Mouse (Mus musculus) forebrain, embryonic 11.5 days (tissue): ENCODE results near the gene Gm45713. TPM values are rescaled to one million over a fixed set of nuclear protein-coding genes. Genes with fewer than 3 reads are reported as not detected.
"Not testable (repeated sequence)": the region's sequence is repeated elsewhere in the genome, so short reads cannot be mapped to it uniquely, and the experiment has no call there.

ENCODE experiments used
- ATAC-seq: fragments of 200-750 bp; cut with Nextera tagmentation; replicated peaks from 2 replicates; pipeline ENCODE4 v1.8.0; 2017; ENCODE audit warnings: moderate TSS enrichment; ENCODE audit not compliant: low FRiP score
- DNase-seq: peaks from one replicate; pipeline ENCODE4 v3.0.0-alpha.2; 2017; ENCODE audit warnings: low spot score
- H3K27ac ChIP-seq: fragments of 300-500 bp; sonication (generic); 2 replicates; pipeline ENCODE4 v1.5.1; 2014; ENCODE audit warnings: low read depth, low read length
- H3K27me3 ChIP-seq: fragments of 300-500 bp; sonication (generic); 2 replicates; pipeline ENCODE4 v1.6.1; 2014; ENCODE audit warnings: mild to moderate bottlenecking, low read length, mixed read lengths; ENCODE audit not compliant: control insufficient read depth, insufficient read depth
- H3K36me3 ChIP-seq: fragments of 300-500 bp; sonication (generic); 2 replicates; pipeline ENCODE4 v1.6.1; 2014; ENCODE audit warnings: mild to moderate bottlenecking, low read length, moderate library complexity, mixed read lengths; ENCODE audit not compliant: control insufficient read depth, insufficient read depth
- H3K4me1 ChIP-seq: fragments of 300-500 bp; sonication (generic); replicated peaks from 2 replicates; pipeline ENCODE4 v1.6.1; 2014; ENCODE audit warnings: low read length, mixed read lengths; ENCODE audit not compliant: control insufficient read depth, insufficient read depth
- H3K4me2 ChIP-seq: fragments of 300-500 bp; sonication (generic); 2 replicates; pipeline ENCODE4 v1.6.1; 2014; ENCODE audit warnings: low read depth, mild to moderate bottlenecking, low read length, moderate library complexity, mixed read lengths; ENCODE audit not compliant: severe bottlenecking
- H3K4me3 ChIP-seq: fragments of 300-500 bp; sonication (generic); 2 replicates; pipeline ENCODE4 v1.5.1; 2014; ENCODE audit warnings: low read depth, low read length
- H3K9ac ChIP-seq: fragments of 300-500 bp; sonication (generic); 2 replicates; pipeline ENCODE4 v1.6.1; 2014; ENCODE audit warnings: low read length
- H3K9me3 ChIP-seq: fragments of 300-500 bp; sonication (generic); 2 replicates; pipeline ENCODE4 v1.6.1; 2016; ENCODE audit warnings: low read length, mixed read lengths; ENCODE audit not compliant: control insufficient read depth
- WGBS: fragments of 180-500 bp; shearing (Covaris S2); extraction: QIAGEN DNeasy Blood & Tissue Kit; methylation state at CpG from one replicate; pipeline ENCODE4 v1.1.7; 2014; 5-methylcytosine and 5-hydroxymethylcytosine counted together
- polyA plus RNA-seq: library from polyadenylated mRNA; unstranded; fragments of >200 nt; fragmentation: Nextera tagmentation; extraction: Ambion mirVana; gene quantifications from 2 replicates; pipeline ENCODE4 v1.2.1, GENCODE M21; 2014

Gm45713 gene
- polyA plus RNA-seq, 1 experiment from 2014 or later: 0.55 TPM

DNA sequence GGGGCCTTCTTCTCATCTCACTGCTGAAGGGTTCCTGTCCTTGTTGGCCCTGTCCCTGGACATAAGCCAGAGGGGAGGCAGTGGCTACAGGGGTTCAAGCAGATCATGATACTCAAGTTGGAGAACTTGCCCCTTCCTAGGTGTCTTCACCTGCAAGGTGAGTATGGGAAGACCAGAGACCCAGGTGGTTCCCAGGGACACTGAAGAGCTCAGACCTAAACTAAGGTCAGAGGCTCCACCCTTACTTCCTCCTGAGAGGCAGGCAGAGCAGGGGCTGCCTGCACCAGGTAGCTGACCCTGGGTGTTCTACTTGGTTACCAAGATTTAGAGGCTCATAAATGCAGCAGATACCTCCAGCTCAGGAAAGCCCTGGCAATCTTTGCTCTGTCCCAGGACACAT, 14.1 kb downstream of the Gm45713 start:
- Histone ChIP-seq H3K4me3 (no peak overlapping the region), H3K9ac (no peak overlapping the region), H3K9me3 (no peaks in the 10 kb centered on the region), H3K27me3 (no peaks in the 10 kb centered on the region), H3K36me3 (peaks cover 40% of the 10 kb centered on the region), H3K4me2 (no peak overlapping the region), H3K4me1 (peaks cover 23% of the 10 kb centered on the region), H3K27ac (no peak overlapping the region)
- DNase-seq (no peak), ATAC-seq (no peak)

DNA sequence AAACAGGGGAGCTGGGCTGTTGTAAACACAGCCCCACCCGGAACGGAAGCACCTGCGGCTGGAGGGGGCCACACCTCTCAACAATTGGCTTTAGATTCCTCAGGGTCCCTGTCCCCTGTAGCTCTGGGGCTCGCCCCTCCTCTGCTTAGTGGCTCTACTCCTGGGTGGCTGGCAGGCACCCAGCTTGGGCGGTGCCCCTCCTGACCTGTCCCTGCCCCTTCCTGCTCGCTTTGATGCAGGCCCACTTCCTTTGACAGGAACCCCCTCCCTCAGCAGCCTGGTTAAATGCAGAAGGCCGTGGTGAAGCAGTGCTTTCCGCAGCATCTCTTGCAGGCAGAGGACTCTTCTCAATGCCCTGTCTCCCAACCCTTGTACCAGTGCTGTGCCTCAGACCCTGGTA, 14.6 kb downstream of the Gm45713 start:
- Histone ChIP-seq H3K9me3 (no peaks in the 10 kb centered on the region), H3K4me3 (no peak overlapping the region), H3K27ac (no peak overlapping the region), H3K4me1 (peaks cover 18% of the 10 kb centered on the region), H3K4me2 (no peak overlapping the region), H3K36me3 (peaks cover 34% of the 10 kb centered on the region), H3K9ac (no peak overlapping the region), H3K27me3 (no peaks in the 10 kb centered on the region)
- ATAC-seq (no peak), DNase-seq (no peak)
- 70% methylated on average over 8 of the region's 8 CpGs for WGBS

DNA sequence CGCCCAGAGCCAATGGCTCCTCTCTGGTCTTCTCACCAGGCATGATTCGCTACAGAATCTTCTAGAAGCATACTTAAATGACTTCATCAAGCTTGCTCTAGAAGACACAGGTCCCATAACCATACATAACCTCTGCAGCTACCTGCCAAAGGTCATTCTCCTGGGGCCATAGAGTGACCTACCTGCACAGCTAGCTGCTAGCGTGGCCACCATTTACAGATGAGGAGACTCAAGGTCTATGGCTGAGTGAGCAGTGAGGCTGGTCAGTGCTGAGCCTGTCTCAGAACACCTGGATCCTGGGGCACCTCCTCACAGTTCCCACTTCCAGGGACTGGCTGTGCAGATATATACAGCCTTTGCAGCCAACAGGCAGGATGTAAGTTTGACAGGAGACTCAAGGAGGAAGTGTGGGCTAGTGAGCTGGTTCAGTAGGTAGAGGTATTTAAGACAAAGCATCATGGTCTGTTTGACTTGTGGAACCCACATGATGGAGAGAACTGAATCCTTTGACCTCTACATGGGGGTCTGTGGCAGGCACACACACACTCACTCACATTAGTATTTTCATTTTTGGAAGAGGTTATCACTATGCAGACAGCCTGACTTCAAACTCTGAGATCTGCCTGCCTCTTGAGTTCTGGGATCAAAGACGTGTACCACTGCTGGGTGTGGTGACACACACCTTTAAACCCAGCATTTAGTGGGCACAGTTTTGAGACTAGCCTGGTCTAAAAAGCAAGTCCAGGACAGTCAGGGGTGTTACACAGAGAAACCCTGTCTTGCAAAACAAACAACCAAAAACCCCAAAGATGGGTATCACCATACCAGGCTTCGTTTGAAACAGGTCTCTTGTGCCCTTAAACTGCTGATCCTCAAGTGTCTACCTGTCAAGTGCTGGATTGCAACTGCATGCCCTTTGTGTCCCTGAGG, 16.0 kb downstream of the Gm45713 start:
- Histone ChIP-seq H3K4me2 (no peak overlapping the region), H3K4me3 (no peak overlapping the region), H3K9me3 (no peaks in the 10 kb centered on the region), H3K9ac (no peak overlapping the region), H3K27me3 (no peaks in the 10 kb centered on the region), H3K4me1 (peaks cover 14% of the 10 kb centered on the region; the same call in 1 of the 2 replicates), H3K36me3 (peaks cover 31% of the 10 kb centered on the region; the same call in 1 of the 2 replicates), H3K27ac (no peak overlapping the region)
- ATAC-seq: no peak
- WGBS: 88% methylated on average over 5 of the region's 5 CpGs
- no peak for DNase-seq

DNA sequence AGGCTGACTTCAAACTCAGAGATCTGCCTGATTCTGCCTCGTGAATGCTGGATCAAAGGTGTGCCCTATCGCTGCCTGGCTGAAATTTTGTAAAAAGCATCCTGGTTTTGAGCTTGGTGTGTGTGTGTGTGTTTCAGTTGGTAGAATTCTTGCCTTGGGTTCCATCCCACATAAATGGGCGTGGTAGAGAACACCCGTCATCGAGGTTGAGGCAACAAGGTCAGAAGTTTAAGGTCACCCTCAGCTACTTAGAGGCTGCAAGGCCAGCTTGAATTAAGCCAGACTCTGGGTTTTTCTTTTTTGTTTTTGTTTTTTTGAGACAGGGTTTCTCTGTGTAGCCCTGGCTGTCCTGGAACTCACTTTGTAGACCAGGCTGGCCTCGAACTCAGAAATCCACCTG, 17.7 kb downstream of the Gm45713 start:
- Histone ChIP-seq H3K4me3 (no peak overlapping the region), H3K9me3 (no peaks in the 10 kb centered on the region), H3K36me3 (peaks cover 31% of the 10 kb centered on the region; the same call in 1 of the 2 replicates), H3K9ac (no peak overlapping the region), H3K27me3 (no peaks in the 10 kb centered on the region), H3K4me2 (no peak overlapping the region), H3K4me1 (peaks cover 9% of the 10 kb centered on the region; the same call in 1 of the 2 replicates), H3K27ac (no peak overlapping the region)
- DNase-seq: no peak
- no peak for ATAC-seq
- WGBS: 92% methylated on average over 6 of the region's 6 CpGs

DNA sequence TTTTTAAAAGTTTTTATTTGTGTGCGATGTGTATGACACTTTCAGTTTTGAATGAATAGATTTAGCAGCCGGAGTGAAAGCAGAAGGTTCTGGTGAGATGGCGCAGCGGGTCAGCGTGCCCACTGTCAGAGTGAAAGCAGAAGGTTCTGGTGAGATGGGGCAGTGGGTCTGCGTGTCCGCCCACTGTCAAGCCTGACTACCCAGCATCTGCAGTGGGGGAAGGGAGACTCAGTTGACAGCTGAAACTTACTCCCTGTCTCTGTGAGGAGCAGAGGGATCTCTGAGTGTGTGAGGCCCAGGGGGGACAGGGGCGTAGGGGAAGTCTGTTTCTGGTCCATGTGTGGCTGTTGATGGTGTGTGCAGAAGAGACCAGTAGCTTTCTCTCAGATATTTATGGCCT, 18.5 kb downstream of the Gm45713 start:
- no peaks in the 10 kb centered on the region for H3K27me3 ChIP-seq
- H3K4me3 ChIP-seq: no peak overlapping the region
- H3K27ac ChIP-seq: no peak overlapping the region
- H3K36me3 ChIP-seq: peaks cover 25% of the 10 kb centered on the region; the same call in 1 of the 2 replicates
- peaks cover 3% of the 10 kb centered on the region; the same call in 1 of the 2 replicates for H3K4me1 ChIP-seq
- no peak overlapping the region for H3K4me2 ChIP-seq
- 89% methylated on average over 8 of the region's 8 CpGs for WGBS
- DNase-seq (no peak), ATAC-seq (no peak)
- H3K9me3 ChIP-seq: no peaks in the 10 kb centered on the region
- H3K9ac ChIP-seq: no peak overlapping the region

DNA sequence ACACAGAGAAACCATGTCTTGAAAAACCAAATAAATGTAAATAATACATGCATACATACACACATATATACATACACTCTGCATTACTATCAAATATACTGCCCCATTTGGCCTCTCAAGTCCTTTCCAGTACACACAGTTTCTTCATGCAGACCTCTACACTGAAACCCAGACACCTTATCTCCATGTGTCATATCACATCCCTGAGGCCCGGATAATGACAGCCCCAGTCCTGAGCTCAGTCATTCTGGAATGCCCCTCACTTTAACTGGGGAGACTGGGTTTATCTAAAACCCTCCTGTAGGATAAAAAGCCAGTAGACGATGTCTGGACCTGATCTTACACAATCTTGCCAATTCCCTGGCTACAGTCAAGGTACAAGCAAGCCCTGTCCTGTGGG, 22.6 kb downstream of the Gm45713 start:
- no peaks in the 10 kb centered on the region for H3K36me3 ChIP-seq
- WGBS: 88% methylated on average over 2 of the region's 2 CpGs
- H3K27ac ChIP-seq: no peak overlapping the region
- no peak for ATAC-seq
- H3K9ac ChIP-seq: no peak overlapping the region
- H3K27me3 ChIP-seq: no peaks in the 10 kb centered on the region
- no peak overlapping the region for H3K4me2 ChIP-seq
- DNase-seq: no peak
- no peaks in the 10 kb centered on the region for H3K4me1 ChIP-seq
- H3K4me3 ChIP-seq: no peak overlapping the region
- no peaks in the 10 kb centered on the region for H3K9me3 ChIP-seq

DNA sequence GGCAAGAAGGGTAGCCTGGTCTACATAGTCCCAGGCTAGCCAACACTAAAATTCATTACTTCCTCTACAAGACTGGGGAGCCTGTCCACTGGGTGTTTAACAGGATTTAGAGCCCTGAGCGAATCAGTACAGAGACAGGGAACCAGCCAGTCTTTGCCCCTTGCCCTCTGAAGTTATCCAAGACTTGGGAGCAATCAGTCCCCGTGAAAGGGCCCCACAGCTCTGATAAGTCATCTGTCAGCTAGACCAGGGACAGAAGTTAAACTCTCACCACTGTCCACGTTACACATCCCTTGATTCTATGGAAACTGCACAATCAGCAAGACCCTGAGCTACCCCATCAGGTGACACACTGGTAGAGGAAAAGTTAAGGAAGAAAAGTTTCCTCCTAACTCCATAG, 23.5 kb downstream of the Gm45713 start:
- WGBS: 70% methylated on average over 3 of the region's 3 CpGs
- Histone ChIP-seq H3K27me3 (no peaks in the 10 kb centered on the region), H3K36me3 (no peaks in the 10 kb centered on the region), H3K4me3 (no peak overlapping the region), H3K9ac (no peak overlapping the region), H3K9me3 (no peaks in the 10 kb centered on the region), H3K27ac (no peak overlapping the region), H3K4me2 (no peak overlapping the region), H3K4me1 (no peaks in the 10 kb centered on the region)
- ATAC-seq: no peak
- DNase-seq: no peak

DNA sequence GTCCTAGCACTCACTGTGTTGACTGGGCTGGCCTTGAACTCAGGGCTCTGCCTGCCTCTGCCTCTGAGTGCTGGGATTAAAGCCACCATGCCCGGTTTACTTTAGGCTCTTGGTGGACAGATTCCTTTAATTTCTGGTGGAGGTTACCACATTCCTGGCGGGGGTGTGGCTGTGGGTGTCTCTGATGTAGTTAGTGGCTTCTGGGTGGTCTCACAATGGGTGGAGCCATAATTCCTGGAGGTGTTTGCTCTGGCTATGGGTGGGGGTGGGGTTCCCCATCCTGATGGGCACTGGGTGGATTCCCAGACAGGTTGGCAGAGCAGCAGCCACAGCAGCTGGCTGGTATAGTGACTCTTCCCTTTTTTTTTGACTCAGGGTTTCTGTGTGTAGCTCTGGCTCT, 24.1 kb downstream of the Gm45713 start:
- Histone ChIP-seq H3K36me3 (no peaks in the 10 kb centered on the region), H3K4me1 (no peaks in the 10 kb centered on the region), H3K27ac (no peak overlapping the region), H3K4me2 (no peak overlapping the region), H3K9ac (no peak overlapping the region), H3K4me3 (no peak overlapping the region), H3K9me3 (no peaks in the 10 kb centered on the region), H3K27me3 (no peaks in the 10 kb centered on the region)
- DNase-seq: no peak
- WGBS: 57% methylated on average over 2 of the region's 2 CpGs
- no peak for ATAC-seq

DNA sequence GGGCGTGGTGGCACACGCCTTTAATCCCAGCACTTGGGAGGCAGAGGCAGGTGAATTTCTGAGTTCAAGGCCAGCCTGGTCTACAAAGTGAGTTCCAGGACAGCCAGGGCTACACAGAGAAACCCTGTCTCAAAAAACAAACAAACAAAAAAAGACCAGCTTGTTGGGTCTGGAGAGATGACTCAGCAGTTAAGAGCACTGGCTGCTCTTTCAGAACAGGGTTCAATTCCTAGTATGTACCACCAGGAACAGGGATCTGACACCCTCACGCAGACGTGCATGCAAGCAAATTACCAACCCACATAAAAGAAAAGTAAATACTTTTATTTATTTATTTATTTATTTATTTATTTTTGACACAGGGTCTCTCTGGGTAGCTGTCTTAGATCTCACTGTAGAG, 25.9 kb downstream of the Gm45713 start:
- not testable (repeated sequence) for H3K9me3 ChIP-seq, DNase-seq, H3K27ac ChIP-seq, H3K4me2 ChIP-seq, H3K9ac ChIP-seq, H3K4me3 ChIP-seq, H3K27me3 ChIP-seq, H3K4me1 ChIP-seq, H3K36me3 ChIP-seq, ATAC-seq
- 82% methylated on average over 4 of the region's 4 CpGs for WGBS
